Mouse (Mus musculus) heart, postnatal 0 days (tissue): ENCODE results near the gene Sh3yl1.

ENCODE experiments used
- CTCF ChIP-seq: IDR thresholded peaks from 2 replicates; pipeline ENCODE4 v1.5.1; 2016; ENCODE audit warnings: antibody characterized with exemption, control low read depth, low read depth
- EP300 ChIP-seq: IDR thresholded peaks from 2 replicates; pipeline ENCODE4 v1.6.1; 2016; ENCODE audit warnings: antibody characterized with exemption, low read depth

GRCm38 (mm10) chr12:30912840-30913239, 1.4 kb downstream of the Sh3yl1 start:
- TF ChIP-seq CTCF = no peak
- TF ChIP-seq EP300 = no peak
